Mouse (Mus musculus): ENCODE results near the gene Tsc22d4. TPM values are rescaled to one million over a fixed set of nuclear protein-coding genes. Genes with fewer than 3 reads are reported as not detected.

Tsc22d4 gene
- total and polyA plus RNA-seq, 2 experiments from 2014 or later: 157 to 320 TPM

DNA sequence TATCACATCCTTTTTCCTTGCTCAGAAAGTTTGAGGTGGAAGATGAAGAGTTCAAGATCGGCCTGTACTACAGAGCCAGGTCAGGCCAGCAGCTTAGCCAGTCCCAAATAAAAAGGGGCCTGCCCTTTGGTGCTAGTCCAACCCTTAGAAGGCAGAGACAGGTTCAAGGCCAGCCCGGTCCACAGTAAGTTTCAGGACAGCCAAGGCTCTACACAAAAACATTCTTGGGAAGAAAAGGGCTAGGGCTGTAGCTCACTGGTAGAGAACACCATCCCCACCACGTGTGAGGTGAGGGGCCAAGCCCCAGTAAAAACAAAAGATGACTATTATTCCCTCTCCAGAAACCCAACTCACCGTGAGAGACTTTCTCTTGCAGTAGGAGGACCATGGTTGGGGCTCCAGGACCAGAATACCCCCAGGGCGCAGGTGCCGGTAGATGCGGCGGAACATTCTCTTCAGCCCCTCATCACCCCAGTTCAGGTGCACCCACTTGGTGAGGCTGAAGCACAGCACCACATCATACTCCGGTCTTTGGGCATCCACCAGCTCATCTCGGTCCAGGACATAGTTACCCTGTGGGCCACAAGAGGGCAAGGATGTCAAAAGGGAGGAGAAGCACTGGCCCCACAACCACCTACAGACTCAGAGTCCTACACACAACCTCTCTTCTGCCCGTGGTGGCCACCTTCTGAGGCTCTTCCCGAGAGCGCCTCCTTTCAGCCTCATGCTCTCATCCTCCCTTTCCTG is 37.4 kb downstream of the Tsc22d4 start:
- no peaks in the 10 kb centered on the region for H3K9me3 ChIP-seq (ENCODE audit: low read length)
- ATAC-seq (ENCODE audit: low FRiP score): no peak
- H3K4me1 ChIP-seq (ENCODE audit: insufficient read depth, low read length): peaks cover 23% of the 10 kb centered on the region
- 81% methylated on average over 13 of the region's 13 CpGs for WGBS
- H3K27ac ChIP-seq (ENCODE audit: low read depth, low read length): no peak overlapping the region; the same call in 1 of the 2 replicates
- no peak overlapping the region; the same call in 1 of the 2 replicates for H3K9ac ChIP-seq (replicated peaks; ENCODE audit: low read length, poor library complexity, severe bottlenecking)
- no peaks in the 10 kb centered on the region for H3K27me3 ChIP-seq (ENCODE audit: insufficient read depth, low read length)
- DNase-seq (ENCODE audit: low spot score): no peak
- TF ChIP-seq CTCF (IDR thresholded peaks at IDR 0.05): no peak
- H3K4me3 ChIP-seq (ENCODE audit: low read depth, low read length): no peak overlapping the region
- H3K36me3 ChIP-seq (ENCODE audit: insufficient read depth, low read length): peaks cover 29% of the 10 kb centered on the region
- peak overlapping the region; percentile 77 for H3K4me2 ChIP-seq (ENCODE audit: low read depth, low read length, poor library complexity, severe bottlenecking)

DNA sequence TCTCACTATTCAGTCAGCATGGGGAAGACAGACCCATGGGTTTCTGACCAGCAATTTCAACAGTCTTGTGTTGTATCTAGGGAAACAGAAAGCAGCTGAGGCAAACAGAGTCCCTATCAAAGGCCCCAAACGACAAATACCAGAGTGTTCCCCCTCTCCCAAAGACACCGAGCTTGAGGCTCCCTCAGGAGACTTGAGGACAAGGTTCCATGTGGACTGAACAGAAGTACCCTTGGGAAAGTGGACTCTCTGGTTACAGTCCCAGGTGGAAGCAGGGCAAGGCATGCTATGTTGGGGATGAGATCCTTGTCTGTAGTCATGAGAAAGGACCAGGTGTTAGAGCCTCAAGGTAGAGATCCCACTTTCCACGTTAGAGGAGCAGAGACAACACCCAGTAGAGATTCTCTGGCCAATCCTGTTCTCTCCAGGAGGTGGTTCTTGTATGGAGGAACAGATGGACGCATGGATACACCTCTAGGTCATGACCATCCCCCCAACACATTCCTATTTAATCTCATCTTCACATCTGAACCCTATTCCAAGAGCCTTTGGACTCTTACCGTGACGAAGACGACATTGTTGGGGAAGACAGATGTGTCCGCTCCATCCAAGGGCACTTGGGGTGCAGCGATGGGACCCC is 38.5 kb downstream of the Tsc22d4 start:
- WGBS: 67% methylated on average over 9 of the region's 9 CpGs
- H3K4me2 ChIP-seq (ENCODE audit: low read depth, low read length, poor library complexity, severe bottlenecking): peak overlapping the region; percentile 77
- ATAC-seq (ENCODE audit: low FRiP score): no peak
- DNase-seq (ENCODE audit: low spot score): no peak
- H3K27me3 ChIP-seq (ENCODE audit: insufficient read depth, low read length): no peaks in the 10 kb centered on the region
- no peaks in the 10 kb centered on the region for H3K9me3 ChIP-seq (ENCODE audit: low read length)
- H3K4me1 ChIP-seq (ENCODE audit: insufficient read depth, low read length): peaks cover 25% of the 10 kb centered on the region
- H3K36me3 ChIP-seq (ENCODE audit: insufficient read depth, low read length): peaks cover 29% of the 10 kb centered on the region
- peak overlapping the region; percentile 89 for H3K9ac ChIP-seq (replicated peaks; ENCODE audit: low read length, poor library complexity, severe bottlenecking)
- H3K4me3 ChIP-seq (ENCODE audit: low read depth, low read length): peak overlapping the region; percentile 64
- H3K27ac ChIP-seq (ENCODE audit: low read depth, low read length): no peak overlapping the region
- no peak for TF ChIP-seq CTCF (IDR thresholded peaks at IDR 0.05)

- Histone ChIP-seq H3K4me3 (ENCODE audit: low read depth, low read length) (peak overlapping the region; percentile 64), H3K9ac (replicated peaks; ENCODE audit: low read length, poor library complexity, severe bottlenecking) (peak overlapping the region; percentile 89), H3K27me3 (ENCODE audit: insufficient read depth, low read length) (no peaks in the 10 kb centered on the region), H3K9me3 (ENCODE audit: low read length) (no peaks in the 10 kb centered on the region), H3K36me3 (ENCODE audit: insufficient read depth, low read length) (peaks cover 29% of the 10 kb centered on the region), H3K4me1 (ENCODE audit: insufficient read depth, low read length) (peaks cover 25% of the 10 kb centered on the region), H3K27ac (ENCODE audit: low read depth, low read length) (0 out of 2 replicates have a peak overlapping the region, but pooled peaks have one; percentile 97), H3K4me2 (ENCODE audit: low read depth, low read length, poor library complexity, severe bottlenecking) (peak overlapping the region; percentile 77)
- ATAC-seq (ENCODE audit: low FRiP score) (no peak), DNase-seq (ENCODE audit: low spot score) (no peak)
- WGBS: 82% methylated on average over 14 of the region's 14 CpGs
- no peak for TF ChIP-seq CTCF (IDR thresholded peaks at IDR 0.05)
These were observed 39.0 kb downstream of the Tsc22d4 start for GRCm38 (mm10) chr5:137784546-137784945.

DNA sequence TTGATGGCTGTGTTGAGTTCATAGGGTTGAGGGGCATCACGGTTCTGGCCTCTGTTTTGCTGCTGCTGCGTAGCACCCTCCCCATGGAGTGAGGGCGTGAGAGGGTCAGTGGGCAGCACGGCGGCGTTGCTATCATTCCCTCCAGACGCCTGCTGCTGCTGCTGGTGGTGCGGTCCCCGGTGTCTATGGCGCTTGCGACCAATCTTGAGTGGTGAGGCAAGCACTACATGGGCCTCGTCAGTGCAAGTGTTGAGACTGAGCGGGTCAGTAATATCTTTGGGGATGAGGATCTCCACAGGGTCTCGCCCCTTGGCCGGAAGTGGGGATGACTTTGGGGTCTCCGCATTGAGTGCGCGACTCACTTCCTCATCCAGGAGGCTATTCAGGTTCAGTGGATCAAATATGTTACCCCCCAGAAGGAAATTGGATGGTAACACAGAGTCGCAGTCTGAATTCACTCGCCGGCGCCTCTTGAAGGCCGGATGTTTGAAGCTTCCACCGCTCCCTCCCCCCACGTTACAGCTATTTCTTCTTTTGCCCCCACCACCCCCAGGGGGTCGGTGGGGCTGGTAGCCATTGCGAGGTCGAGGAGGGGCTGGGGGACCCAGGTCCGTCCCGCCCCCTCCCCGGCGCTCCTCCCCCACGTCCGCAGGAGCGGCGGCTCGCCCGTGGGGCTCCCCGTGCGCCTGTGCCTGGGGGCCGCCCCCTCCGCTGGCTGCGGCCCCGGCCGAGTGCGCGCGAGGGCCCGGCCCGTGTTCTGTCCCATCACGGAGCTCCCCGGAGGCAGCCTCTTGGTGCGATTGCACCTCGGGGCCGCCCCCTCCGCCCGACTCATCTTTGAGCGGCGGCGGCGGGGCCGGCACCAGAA is 39.9 kb downstream of the Tsc22d4 start:
- Histone ChIP-seq H3K9me3 (ENCODE audit: low read length) (no peaks in the 10 kb centered on the region), H3K36me3 (ENCODE audit: insufficient read depth, low read length) (peaks cover 29% of the 10 kb centered on the region), H3K27ac (ENCODE audit: low read depth, low read length) (peak overlapping the region; percentile 97), H3K4me1 (ENCODE audit: insufficient read depth, low read length) (peaks cover 25% of the 10 kb centered on the region), H3K9ac (replicated peaks; ENCODE audit: low read length, poor library complexity, severe bottlenecking) (peak overlapping the region; percentile 89), H3K27me3 (ENCODE audit: insufficient read depth, low read length) (no peaks in the 10 kb centered on the region), H3K4me2 (ENCODE audit: low read depth, low read length, poor library complexity, severe bottlenecking) (peak overlapping the region; percentile 77), H3K4me3 (ENCODE audit: low read depth, low read length) (peak overlapping the region; percentile 64)
- TF ChIP-seq CTCF (IDR thresholded peaks at IDR 0.05): no peak
- 2% methylated on average over 48 of the region's 62 CpGs for WGBS
- 0 out of 2 replicates have a peak, but pooled peaks have one; percentile 0 for ATAC-seq (ENCODE audit: low FRiP score)
- peak; percentile 54 for DNase-seq (ENCODE audit: low spot score)

DNA sequence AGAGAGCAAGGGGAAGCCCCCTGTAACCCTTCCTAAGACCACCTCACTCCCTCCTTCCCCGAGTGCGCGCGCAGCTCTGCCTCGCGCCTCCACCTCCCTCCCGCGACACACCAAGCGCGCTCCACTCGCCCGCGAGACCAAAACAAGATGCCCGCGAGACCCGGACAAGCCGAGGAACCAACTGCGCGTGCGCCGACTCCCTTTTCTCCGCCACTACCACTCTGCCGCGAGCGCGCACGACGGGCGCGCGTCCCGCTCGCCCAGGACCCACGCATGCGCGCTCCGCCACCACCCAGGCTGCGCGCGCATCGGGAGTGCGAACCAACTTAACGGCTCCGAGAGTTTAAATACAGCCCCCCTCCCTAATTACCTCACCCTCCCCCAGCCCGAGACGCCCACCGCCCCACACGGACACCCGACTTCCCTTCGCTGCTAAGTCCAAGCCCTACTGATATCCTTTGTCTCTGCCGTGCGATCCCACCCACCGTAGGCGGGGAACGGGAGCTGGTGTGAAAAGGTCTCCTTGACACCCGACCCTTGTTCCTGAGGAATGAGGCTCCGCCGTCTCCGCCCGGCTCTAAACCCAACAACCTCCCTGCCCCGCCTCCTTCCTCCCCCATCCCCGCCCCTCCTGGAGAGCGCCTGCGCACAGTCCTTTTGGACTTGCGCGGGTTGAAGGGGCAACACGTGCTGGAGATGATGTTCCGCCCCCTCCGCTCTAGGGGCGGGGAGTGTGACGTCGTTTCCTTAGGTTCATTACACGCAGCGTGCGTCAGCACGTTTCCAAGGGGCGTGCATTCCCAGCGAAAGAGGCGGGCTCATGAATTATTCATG is 40.8 kb downstream of the Tsc22d4 start:
- WGBS: 0% methylated on average over 72 of the region's 79 CpGs
- Histone ChIP-seq H3K27me3 (ENCODE audit: insufficient read depth, low read length) (no peaks in the 10 kb centered on the region), H3K36me3 (ENCODE audit: insufficient read depth, low read length) (peaks cover 26% of the 10 kb centered on the region)

More for the DNA sequence above, 40.8 kb downstream of the Tsc22d4 start:
- Histone ChIP-seq H3K27ac (ENCODE audit: low read depth, low read length) (peak overlapping the region; percentile 97), H3K4me2 (ENCODE audit: low read depth, low read length, poor library complexity, severe bottlenecking) (peak overlapping the region; percentile 77), H3K9me3 (ENCODE audit: low read length) (no peaks in the 10 kb centered on the region), H3K4me1 (ENCODE audit: insufficient read depth, low read length) (peaks cover 25% of the 10 kb centered on the region), H3K4me3 (ENCODE audit: low read depth, low read length) (peak overlapping the region; percentile 64), H3K9ac (replicated peaks; ENCODE audit: low read length, poor library complexity, severe bottlenecking) (peak overlapping the region; percentile 89)
- TF ChIP-seq CTCF (IDR thresholded peaks at IDR 0.05): no peak
- DNase-seq (ENCODE audit: low spot score): peak; percentile 100
- ATAC-seq (ENCODE audit: low FRiP score): peak; percentile 94

Measured in midbrain, postnatal 0 days (tissue).